Mouse (Mus musculus) liver (tissue): ENCODE results near the gene Slc25a1.
"Not testable (repeated sequence)": the region's sequence is repeated elsewhere in the genome, so short reads cannot be mapped to it uniquely, and the experiment has no call there.

Experiments used
- DNase-seq: peaks from one replicate; pipeline ENCODE4 v3.0.0-alpha.2; 2020; ENCODE audit warnings: mixed read lengths

The Slc25a1 gene

DNA sequence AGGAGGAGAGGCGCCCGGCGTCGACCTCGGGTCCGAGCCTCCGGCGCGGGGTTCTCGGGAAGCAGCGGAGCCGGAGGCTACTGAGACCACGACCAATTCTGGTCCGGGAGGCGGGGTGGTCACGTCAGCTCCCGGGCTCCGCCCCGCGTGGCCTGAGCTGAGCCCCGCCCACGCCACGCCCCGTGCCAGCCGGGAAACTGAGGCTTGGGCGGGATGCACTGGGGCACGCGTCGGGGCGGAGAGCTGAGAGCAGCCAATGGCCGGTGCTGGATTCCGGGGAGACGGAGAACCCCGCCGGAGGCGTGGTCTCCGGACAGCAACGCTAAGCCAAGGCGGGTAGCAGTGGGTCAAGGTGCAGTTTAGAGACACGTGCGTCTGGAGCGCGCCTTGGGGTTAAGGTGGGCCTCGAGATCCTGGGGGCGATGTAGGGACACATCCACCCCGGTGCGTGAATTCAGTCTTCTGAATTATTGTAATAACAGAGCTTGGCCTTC, at the start of gene Slc25a1:
Gene Slc25a1 (minus strand): TSS at position 133 of the 494 bp plus-strand sequence.
- DNase-seq, result peak; percentile 95

DNA sequence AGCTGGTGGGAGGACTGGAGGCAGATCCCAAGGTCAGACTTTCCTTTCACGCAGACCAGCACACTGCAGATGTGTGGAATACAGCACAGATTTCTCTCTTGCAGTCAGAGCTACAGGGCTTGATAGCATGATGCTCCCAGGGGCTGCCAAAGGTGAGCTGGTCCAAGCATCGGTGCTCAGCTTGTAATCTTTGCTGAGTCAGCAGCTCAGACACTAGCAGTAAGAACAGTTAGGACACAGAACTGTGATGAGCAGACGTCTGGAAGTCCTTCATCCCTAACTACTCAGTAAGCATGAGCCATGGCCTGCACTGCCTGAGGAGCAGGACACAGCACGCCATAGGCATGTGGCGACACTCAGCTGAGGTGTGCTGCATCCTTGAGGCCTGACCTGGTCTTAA, 43.8 kb upstream of the Slc25a1 start:
- DNase-seq, result no peak

- no peak for DNase-seq
Measured at GRCm38 (mm10) chr16:17962091-17962490, 34.1 kb upstream of the Slc25a1 start.

DNA sequence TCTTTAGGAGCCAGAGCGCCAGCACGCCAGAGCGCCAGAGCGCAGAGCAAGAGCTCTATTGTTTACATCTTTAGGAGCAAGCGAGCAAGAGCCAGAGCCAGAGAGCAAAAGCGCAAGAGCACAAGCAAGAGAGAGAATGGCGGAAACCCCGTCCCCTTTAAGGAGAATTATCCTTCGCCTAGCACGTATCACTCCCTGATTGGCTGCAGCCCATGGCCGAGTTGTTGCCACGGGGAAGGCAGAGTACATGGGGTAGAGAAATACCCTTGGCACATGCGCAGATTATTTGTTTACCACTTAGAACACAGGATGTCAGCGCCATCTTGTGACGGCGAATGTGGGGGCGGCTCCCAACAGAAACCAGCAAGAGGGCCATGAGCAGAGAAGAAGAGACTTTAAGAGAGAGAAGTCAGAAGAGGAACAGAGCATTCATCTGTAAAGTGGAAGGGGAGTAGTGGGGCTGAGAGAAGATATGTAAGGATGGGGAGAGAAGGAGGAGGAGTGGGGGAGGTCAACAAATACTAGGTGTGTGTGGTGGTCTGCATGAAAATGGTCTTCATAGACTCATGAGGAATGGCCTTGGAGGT, 28.1 kb upstream of the Slc25a1 start:
- DNase-seq, result not testable (repeated sequence)

DNA sequence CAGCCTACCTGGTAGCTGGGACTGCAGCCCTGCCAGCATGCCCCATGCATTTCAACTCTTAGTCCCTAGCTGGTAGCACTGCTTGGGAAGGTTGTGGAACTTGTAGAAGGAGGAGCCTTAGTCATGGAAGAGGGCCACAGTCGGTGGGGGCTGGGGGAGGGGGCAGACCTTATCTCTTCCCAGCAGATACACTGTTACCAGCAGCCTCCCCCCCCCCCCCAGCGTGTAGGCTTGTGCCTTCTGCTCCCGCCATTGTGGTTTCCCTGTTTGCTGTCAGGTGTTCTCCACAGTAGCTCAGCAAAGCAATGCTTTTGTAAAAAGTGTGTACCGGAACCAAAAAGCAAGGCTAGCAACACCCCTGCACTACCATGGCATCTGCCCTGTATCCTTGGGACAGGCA, 23.6 kb upstream of the Slc25a1 start:
- DNase-seq, result no peak

GRCm38 (mm10) chr16:17950068-17950467, 22.0 kb upstream of the Slc25a1 start:
- no peak for DNase-seq

- no peak for DNase-seq
Measured at GRCm38 (mm10) chr16:17949421-17949877, 21.4 kb upstream of the Slc25a1 start.

- no peak for DNase-seq
Measured at GRCm38 (mm10) chr16:17945081-17945831, 17.2 kb upstream of the Slc25a1 start.

DNA sequence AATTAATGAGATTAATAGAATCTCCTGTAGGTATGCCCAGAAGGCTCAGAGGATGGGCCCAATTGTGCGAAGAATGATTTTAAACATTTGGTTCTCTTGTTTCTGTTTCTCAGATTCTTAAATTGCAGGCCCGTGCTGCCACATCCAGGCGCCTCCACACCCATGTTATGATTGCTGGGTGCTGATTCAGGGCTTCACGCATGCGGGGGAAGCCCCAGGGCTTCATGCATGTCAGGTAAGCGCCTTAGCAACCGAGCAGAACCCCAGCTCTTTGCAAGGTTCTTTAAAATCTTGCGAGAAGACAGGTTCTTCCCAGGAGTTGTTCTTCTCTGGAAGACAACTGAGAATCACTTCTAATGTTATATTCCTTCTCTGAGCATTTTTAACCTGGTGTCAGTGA, 15.4 kb upstream of the Slc25a1 start:
- DNase-seq, result no peak

DNA sequence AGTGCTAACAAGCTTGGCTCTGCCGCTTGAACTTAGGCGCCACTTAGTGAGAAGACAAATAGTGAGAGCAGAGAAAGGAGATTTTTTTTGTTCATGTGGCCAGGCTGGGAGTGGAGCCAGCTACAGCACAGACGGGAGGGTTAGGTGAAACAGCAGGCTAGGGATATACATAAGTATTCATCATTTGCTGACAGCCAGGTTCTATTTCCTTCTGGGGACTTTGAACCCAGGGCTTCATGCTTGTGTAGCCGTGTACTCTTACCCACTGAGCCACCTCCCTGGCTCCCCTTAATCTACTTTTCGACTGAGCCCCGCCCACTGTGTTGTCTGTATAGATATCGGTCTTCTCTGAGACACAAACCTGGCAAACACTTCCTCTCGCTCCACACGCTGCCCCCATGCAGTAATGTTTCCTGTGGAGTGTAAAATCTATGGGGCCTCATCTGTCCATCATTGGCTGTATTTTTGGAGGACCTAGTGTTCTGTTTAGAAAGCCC, 11.3 kb upstream of the Slc25a1 start:
- DNase-seq, result peak; percentile 84

GRCm38 (mm10) chr16:17938821-17939220, 10.8 kb upstream of the Slc25a1 start:
- peak; percentile 87 for DNase-seq

GRCm38 (mm10) chr16:17938187-17938586, 10.2 kb upstream of the Slc25a1 start:
- DNase-seq, result no peak

GRCm38 (mm10) chr16:17936776-17937175, 8.8 kb upstream of the Slc25a1 start:
- DNase-seq, result no peak

DNA sequence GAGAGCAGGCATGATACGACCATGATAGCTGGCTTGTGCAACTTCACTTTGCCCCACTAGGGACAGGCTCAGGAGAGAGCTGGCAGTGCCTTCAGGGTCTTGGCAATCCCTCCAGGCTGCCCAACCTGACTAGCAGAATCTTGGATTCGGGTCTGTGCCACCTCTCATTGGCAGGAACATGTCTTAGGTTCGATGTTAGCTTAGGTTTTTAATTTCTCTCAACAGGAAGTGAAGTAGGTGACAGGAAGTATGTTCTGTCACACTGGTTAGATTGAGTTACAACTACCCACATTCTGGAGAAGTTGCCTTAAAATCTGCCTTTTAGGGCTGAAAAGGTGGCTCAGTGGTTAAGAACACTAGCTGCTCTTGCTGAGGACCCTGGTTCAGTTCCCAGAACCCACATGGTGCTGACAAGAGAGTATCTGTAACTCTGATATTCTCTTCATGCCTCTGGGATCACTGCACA, 6.5 kb upstream of the Slc25a1 start:
- no peak for DNase-seq

- peak; percentile 47 for DNase-seq
Measured at GRCm38 (mm10) chr16:17933594-17934444, 5.8 kb upstream of the Slc25a1 start.

DNA sequence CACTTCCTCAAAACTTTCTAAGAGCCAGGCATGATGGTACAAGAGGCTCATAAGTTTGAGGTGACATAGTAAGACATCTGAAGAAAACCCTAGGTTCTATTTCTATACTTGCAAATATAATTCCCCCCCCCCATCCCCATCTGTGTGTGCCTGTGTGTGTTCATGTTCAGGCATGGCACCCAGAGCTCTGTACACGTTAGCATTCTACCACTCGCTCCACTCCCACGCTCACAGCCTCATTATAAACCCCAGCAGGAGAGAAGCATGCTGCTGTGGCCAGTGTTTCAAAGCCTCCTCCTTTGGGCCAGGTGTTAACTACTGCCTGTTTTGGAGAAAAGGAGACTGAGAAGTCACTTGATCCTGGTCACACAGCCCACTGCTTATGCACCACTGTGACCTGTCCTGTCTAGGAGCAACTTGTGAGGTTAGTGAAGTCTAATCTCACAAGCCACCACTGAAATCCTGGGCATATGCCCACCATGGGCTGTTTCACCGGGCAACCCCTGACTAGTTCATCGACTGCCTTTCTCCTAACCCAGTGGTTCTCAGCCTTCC, 4.0 kb upstream of the Slc25a1 start:
- no peak for DNase-seq

DNA sequence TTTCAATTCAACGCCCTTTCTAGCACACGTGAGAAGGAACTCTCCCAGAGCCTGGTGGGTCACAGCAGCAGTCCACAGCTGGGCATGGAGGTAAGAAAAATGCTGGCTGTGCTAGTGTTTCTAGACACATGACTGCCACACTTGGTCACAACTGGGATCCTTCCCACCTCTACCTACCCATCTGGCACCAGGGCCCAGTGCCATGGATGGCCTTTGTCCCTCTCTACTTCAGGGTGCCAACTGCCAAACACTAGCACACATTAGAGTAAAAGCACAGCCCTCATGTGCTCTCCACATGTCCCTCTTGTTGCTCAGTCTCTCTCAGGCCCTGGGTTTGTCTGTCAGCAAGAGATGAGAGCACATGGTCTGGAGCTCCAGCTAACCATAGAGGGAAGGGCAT, 1.6 kb upstream of the Slc25a1 start:
- no peak for DNase-seq

- no peak for DNase-seq
Measured at GRCm38 (mm10) chr16:17929211-17929610, 1.2 kb upstream of the Slc25a1 start.

DNA sequence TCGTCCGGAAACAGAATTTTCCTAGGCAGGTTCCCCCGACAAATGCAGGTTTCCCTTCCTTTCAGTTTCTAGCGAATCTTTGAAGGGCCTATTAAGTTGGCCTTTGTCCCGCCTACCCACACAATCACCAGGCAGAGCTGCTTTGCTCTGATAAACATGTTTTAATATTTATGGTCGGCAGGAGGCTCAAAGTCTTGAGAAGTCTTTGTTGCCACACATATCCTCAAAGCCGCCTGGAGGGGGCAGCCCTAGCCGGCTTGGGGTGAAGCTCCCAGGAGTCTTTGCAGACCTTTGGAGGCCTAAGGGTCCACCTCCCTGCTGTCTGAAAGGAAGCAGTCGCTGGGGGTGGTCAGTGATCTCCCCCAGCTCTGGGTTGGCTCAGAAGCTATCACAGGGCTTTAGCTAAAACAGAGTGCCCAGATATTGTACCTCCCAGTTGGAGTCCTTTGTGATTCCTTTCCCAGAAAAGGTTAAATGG, 647 bp upstream of the Slc25a1 start:
- peak; percentile 83 for DNase-seq

DNA sequence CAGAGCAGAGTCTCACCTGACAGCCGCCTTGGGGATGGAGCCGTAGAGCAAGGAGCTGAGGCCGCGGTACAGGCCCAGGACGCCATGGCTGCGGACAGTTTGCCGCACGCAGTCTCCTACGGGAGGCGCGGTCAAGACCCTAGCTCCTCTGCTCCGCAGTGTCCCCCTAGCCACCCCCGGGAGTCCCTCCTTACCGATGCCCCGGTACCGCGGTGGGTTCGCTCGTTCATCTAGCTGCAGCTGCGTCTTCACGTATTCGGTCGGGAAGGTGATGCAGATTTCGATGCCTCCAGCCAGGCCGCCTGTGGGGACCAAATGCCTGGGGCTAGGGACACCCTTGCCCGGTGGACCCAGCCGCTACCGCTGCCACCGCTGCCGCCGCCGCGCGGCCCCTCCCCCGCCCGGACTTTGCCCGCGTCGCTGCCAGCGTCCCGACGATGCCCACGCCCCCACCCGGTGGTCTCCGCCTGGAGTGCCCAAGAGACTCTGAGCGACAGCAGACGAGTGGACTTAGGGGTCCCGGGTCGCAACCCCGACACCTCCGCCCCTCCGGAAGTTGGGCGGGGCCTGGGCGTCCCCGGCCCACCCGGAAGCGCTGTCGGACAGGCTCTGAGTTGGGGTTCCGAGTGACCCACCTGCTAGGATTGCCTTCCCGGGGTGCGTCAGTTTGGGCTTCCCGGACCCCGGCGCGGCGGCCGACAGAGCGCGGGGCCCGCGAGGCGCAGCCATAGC, 502 bp downstream of the Slc25a1 start:
- DNase-seq, result peak; percentile 49

- no peak for DNase-seq
Measured at GRCm38 (mm10) chr16:17922163-17922538, 5.9 kb downstream of the Slc25a1 start.
